Mouse (Mus musculus): ENCODE results near the gene Kdm6a.

Kdm6a gene

GRCm38 (mm10) chrX:18162192-18162857 lies at the start of gene Kdm6a:
Gene Kdm6a (plus strand): TSS chrX:18162575.
- peak; percentile 98 for DNase-seq (ENCODE audit: low read depth, low spot score)

- no peak for DNase-seq (ENCODE audit: low read depth, low spot score)
Observed at GRCm38 (mm10) chrX:18145557-18145956, 16.8 kb upstream of the Kdm6a start, which contains the start of gene Dusp21. Gene Dusp21 (plus strand): TSS chrX:18145857.

DNA sequence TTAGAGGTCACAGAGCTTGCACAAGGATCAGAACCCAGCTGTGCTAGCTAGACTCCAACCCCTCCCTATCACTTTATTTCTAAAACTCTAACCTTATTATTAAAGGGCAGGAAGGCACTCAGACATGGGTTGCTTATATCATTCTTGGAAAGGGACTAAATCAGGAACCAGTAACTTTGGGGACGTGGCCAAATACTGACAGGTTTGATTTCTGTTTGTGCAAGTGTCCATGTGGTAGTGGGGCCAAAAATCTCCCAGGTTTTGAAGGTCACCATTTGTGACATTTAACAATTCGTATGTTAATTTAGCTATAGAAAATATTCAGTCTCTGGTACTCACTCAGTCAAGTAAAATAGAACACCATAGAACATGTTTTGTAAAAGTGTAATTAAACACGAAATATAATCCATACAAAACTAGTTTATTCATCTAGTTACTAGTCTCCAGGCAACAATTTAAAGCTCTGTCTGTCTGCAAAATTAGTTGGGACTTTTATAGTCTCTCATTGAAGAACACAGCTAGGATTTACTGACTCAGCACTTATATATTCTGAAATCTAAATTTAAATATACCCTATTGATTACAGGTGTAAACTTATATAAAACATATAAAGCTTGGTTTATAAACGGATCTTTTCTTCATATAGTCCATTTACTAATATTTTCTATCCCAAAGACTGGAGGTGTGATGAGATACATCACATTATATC lies 1.5 kb upstream of the Kdm6a start:
- DNase-seq (ENCODE audit: low read depth, low spot score), result no peak

- no peak for DNase-seq (ENCODE audit: low read depth, low spot score)
Observed at GRCm38 (mm10) chrX:18161796-18162191, 581 bp upstream of the Kdm6a start.

GRCm38 (mm10) chrX:18162861-18163731 lies 721 bp downstream of the Kdm6a start:
- DNase-seq (ENCODE audit: low read depth, low spot score), result peak; percentile 36

DNA sequence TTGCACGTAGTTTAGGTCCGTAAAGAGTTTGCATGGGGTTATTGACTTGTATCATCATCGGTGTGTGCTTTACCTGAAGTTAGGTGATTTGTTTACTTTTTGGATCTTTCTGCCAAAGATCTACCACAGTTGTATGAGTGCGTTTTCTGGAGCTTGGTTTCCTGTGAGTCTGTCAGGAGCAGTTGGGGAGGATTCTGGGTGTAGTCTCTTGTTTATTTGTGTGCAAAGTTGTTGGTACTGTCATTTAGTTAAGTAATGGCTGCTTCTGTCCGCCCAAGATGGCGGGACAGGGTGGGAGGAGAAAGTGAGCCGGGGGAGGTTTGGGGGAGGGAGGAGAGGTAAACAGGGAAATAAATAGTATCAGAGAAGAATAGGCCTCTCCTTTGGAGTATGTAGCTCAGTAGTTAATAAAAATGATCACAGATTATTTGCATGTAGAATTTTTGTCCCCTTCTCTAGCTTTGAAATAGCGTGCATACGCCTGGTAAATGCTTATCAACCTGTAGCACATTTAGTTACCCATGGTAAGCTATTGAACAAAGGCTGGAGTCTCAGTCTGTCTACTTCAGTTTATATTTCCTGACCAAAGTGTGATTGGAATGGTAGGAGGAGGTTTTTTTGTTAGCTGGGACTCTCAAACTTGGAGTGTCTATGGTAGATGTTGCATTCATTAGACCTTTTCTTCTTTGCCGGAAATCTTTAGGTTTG lies 1.7 kb downstream of the Kdm6a start:
- peak; percentile 9 for DNase-seq (ENCODE audit: low read depth, low spot score)

DNA sequence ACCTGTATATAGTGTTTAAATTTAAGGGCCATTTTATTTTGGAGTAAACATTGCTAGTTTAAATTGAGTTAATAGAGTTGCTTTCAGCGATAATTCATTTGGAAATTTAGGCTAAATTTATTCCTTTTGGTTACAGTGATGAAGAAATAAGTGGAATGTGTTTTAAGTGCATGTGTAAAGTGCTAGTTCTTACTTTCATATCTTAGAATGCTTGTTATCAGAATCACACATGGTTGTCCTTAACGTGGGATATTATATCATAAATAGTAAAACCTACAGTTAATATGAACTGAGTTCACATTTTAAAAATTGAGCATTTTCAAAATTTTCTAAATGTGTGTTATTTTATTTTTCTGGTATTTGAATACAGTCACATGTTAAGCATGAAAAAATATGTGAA lies 2.7 kb downstream of the Kdm6a start:
- DNase-seq (ENCODE audit: low read depth, low spot score), result no peak

- no peak for DNase-seq (ENCODE audit: low read depth, low spot score)
Observed at GRCm38 (mm10) chrX:18166961-18167360, 4.6 kb downstream of the Kdm6a start.

GRCm38 (mm10) chrX:18168940-18169339 lies 6.6 kb downstream of the Kdm6a start:
- DNase-seq (ENCODE audit: low read depth, low spot score), result no peak

GRCm38 (mm10) chrX:18174831-18175230 lies 12.5 kb downstream of the Kdm6a start:
- DNase-seq (ENCODE audit: low read depth, low spot score), result no peak

GRCm38 (mm10) chrX:18177803-18178202 lies 15.4 kb downstream of the Kdm6a start:
- DNase-seq (ENCODE audit: low read depth, low spot score), result no peak

GRCm38 (mm10) chrX:18179492-18179891 lies 17.1 kb downstream of the Kdm6a start:
- DNase-seq (ENCODE audit: low read depth, low spot score), result no peak

- DNase-seq (ENCODE audit: low read depth, low spot score), result no peak
Observed at GRCm38 (mm10) chrX:18187203-18187602, 24.8 kb downstream of the Kdm6a start.

DNA sequence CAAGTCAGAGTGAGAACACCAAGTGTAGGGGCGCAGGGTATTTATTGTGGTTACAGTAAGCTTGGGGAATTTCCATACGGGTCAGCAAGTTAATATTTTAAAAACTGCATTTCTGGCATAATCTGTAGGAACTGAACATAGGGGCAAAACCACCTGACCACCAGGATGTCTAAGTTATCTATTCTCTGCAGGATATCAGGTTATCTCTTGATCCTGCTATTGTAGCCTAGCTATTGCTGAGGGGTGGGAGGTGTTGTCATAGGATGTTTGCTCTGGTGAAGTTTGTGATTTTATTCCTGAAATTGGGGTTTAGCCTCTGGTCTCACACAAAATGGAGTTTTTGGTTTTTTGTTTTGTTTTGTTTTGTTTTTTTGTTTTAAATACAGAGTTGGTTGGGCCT lies 25.9 kb downstream of the Kdm6a start:
- no peak for DNase-seq (ENCODE audit: low read depth, low spot score)

- DNase-seq (ENCODE audit: low read depth, low spot score), result no peak
Observed at GRCm38 (mm10) chrX:18239572-18239971, 77.2 kb downstream of the Kdm6a start.

GRCm38 (mm10) chrX:18250621-18251020 lies 88.2 kb downstream of the Kdm6a start:
- DNase-seq (ENCODE audit: low read depth, low spot score), result no peak

- DNase-seq (ENCODE audit: low read depth, low spot score), result peak; percentile 49
Observed at GRCm38 (mm10) chrX:18254767-18255166, 92.4 kb downstream of the Kdm6a start.

GRCm38 (mm10) chrX:18258238-18258809 lies 95.9 kb downstream of the Kdm6a start:
- no peak for DNase-seq (ENCODE audit: low read depth, low spot score)

GRCm38 (mm10) chrX:18278561-18278960 lies 116.2 kb downstream of the Kdm6a start:
- DNase-seq (ENCODE audit: low read depth, low spot score), result no peak

DNA sequence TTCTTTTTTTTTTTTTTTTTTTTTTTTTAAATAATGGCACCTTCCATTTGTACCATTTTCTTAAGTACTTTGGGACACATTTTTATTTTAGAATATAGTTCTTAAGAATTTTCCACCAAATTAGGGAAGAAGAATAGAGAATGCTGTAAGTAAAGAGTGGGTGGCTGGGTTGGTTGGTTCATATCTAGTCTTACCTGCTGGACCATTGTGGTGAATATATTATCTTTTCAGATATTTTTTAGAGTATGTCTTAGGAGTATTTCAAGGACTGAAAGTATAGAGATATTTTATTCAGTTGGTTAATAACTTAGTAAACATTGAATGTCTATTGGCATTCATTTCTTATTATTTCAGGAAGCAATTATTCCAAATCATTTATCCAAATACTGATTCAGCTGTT lies 117.8 kb downstream of the Kdm6a start:
- no peak for DNase-seq (ENCODE audit: low read depth, low spot score)
